In genomic region chr1:40052156-40052555, GRCm38 (mm10) we compare ENCODE assay signal across 19 mouse cellular contexts. TPM values are rescaled to one million over a fixed set of nuclear protein-coding genes. Genes with fewer than 3 reads are reported as not detected.
"Had no signal": no experiment of that assay in that cellular context is flagged by ENCODE, and none has a peak within 500 bp of the region (broad histone marks: within the 10 kb centered on the region; RNA-seq: fewer than 3 reads in every experiment).

No protein-coding gene starts in this region.

- DNase-seq: kidney, adult 9 months; kidney, postnatal 25 days; layer of hippocampus, adult 9-11 months; liver; lung, adult 2 months; lung, postnatal 14 days; midbrain, embryonic 14.5 days; thymus, adult 18-20 months; thymus, postnatal 36 days had no signal

- H3K9ac ChIP-seq: limb, embryonic 13.5 days; liver, embryonic 12.5 days; liver, embryonic 15.5 days had no signal

- H3K4me1 ChIP-seq: limb, embryonic 10.5 days; limb, embryonic 13.5 days; liver, embryonic 15.5 days had no signal

- ATAC-seq: liver, embryonic 12.5 days had no signal

- H3K9me3 ChIP-seq: limb, embryonic 10.5 days; limb, embryonic 13.5 days; liver, embryonic 12.5 days; liver, embryonic 15.5 days had no signal

- H3K4me2 ChIP-seq: limb, embryonic 13.5 days; liver, embryonic 12.5 days; liver, embryonic 15.5 days; midbrain, embryonic 11.5 days had no signal

- H3K36me3 ChIP-seq: limb, embryonic 10.5 days; limb, embryonic 13.5 days; liver, embryonic 12.5 days; liver, embryonic 15.5 days had no signal

- H3K27ac ChIP-seq: kidney, postnatal 0 days; layer of hippocampus, adult 2 months; limb, embryonic 10.5 days; limb, embryonic 13.5 days; liver, embryonic 12.5 days; liver, embryonic 15.5 days; stomach, postnatal 0 days had no signal

- H3K27me3 ChIP-seq: limb, embryonic 13.5 days; liver, embryonic 12.5 days; liver, embryonic 15.5 days; megakaryocyte, embryonic 14.5 days had no signal

- H3K4me3 ChIP-seq: layer of hippocampus, adult 2 months; limb, embryonic 10.5 days; limb, embryonic 13.5 days; liver, embryonic 12.5 days; liver, embryonic 15.5 days; megakaryocyte, embryonic 14.5 days had no signal

RNA-seq across cellular contexts. Expression of gene Il1r2, which starts 21.7 kb away (rescaled TPM):
- polyA plus RNA-seq: neural tube, embryonic 11.5 days had no signal
